In genomic region chr11:118095004-118095403, GRCm38 (mm10) we compare ENCODE assay signal across 26 mouse cellular contexts. TPM values are rescaled to one million over a fixed set of nuclear protein-coding genes. Genes with fewer than 3 reads are reported as not detected.
A peak's percentile ranks its signal among the peaks of the same experiment; 100 is the strongest.
DNase-seq lines count a peak whose midpoint lies in the region; ATAC-seq lines count a peak whose summit lies in the region.
"Had no signal": no experiment of that assay in that cellular context is flagged by ENCODE, and none has a peak within 500 bp of the region (broad histone marks: within the 10 kb centered on the region; RNA-seq: fewer than 3 reads in every experiment).

No protein-coding gene starts in this region.

- 0 out of 2 replicates have a peak, but pooled peaks cover 2% of the 10 kb centered on the region for H3K9me3 ChIP-seq in limb, embryonic 10.5 days (replicated peaks)
- H3K9me3 ChIP-seq in intestine, embryonic 15.5 days = no peaks in the 10 kb centered on the region

- H3K4me3 ChIP-seq in limb, embryonic 10.5 days = no peak overlapping the region
- no peak overlapping the region for H3K4me3 ChIP-seq in intestine, embryonic 15.5 days (replicated peaks)
- H3K4me3 ChIP-seq: embryonic facial prominence, embryonic 13.5 days; embryonic facial prominence, embryonic 15.5 days; erythroblast, embryonic 14.5 days; forebrain, embryonic 10.5 days; forebrain, embryonic 12.5 days had no signal

- ATAC-seq in common myeloid progenitor, adult 5-6 weeks (replicated peaks; ENCODE audit: low read depth, poor library complexity, severe bottlenecking) = peak; percentile 64
- peak; percentile 68 for ATAC-seq in granulocyte monocyte progenitor cell, adult 5-6 weeks (replicated peaks; ENCODE audit: poor library complexity, severe bottlenecking)
- no peak for ATAC-seq in intestine, embryonic 15.5 days
- ATAC-seq: activated CD4-positive, CD25-positive, alpha-beta regulatory T cell, adult 4 months; CD4-positive, CD25-positive, alpha-beta regulatory T cell, adult 4 months; forebrain, embryonic 14.5 days; forebrain, embryonic 16.5 days; Patski had no signal

- peaks cover 13% of the 10 kb centered on the region for H3K4me1 ChIP-seq in limb, embryonic 10.5 days
- H3K4me1 ChIP-seq in intestine, embryonic 15.5 days (replicated peaks) = no peaks in the 10 kb centered on the region
- H3K4me1 ChIP-seq: embryonic facial prominence, embryonic 13.5 days; embryonic facial prominence, embryonic 15.5 days; forebrain, embryonic 12.5 days had no signal

- H3K27ac ChIP-seq in limb, embryonic 10.5 days = 0 out of 2 replicates have a peak overlapping the region, but pooled peaks have one; percentile 14
- H3K27ac ChIP-seq in intestine, embryonic 15.5 days = no peak overlapping the region
- H3K27ac ChIP-seq: embryonic facial prominence, embryonic 13.5 days; embryonic facial prominence, embryonic 15.5 days; forebrain, embryonic 10.5 days; forebrain, embryonic 12.5 days had no signal

- no peak overlapping the region for H3K4me2 ChIP-seq in intestine, embryonic 15.5 days (replicated peaks)
- H3K4me2 ChIP-seq: embryonic facial prominence, embryonic 13.5 days; embryonic facial prominence, embryonic 15.5 days; forebrain, embryonic 12.5 days had no signal

- 90% methylated on average over 9 of the region's 9 CpGs for WGBS in limb, embryonic 10.5 days
- 76% methylated on average over 9 of the region's 9 CpGs for WGBS in intestine, embryonic 15.5 days

- H3K27me3 ChIP-seq in limb, embryonic 10.5 days (ENCODE audit: low read depth, poor library complexity, severe bottlenecking) = no peaks in the 10 kb centered on the region
- no peaks in the 10 kb centered on the region for H3K27me3 ChIP-seq in intestine, embryonic 15.5 days (replicated peaks)
- H3K27me3 ChIP-seq: embryonic facial prominence, embryonic 13.5 days; embryonic facial prominence, embryonic 15.5 days; forebrain, embryonic 12.5 days had no signal

- H3K9ac ChIP-seq in intestine, embryonic 15.5 days = no peak overlapping the region
- H3K9ac ChIP-seq: embryonic facial prominence, embryonic 13.5 days; embryonic facial prominence, embryonic 15.5 days; forebrain, embryonic 12.5 days had no signal

- no peak for DNase-seq in limb, embryonic 10.5 days (ENCODE audit: low spot score)
- no peak for DNase-seq in gastrocnemius, postnatal 10 days
- DNase-seq in right cerebral cortex, adult 2 months (ENCODE audit: low spot score in 2 of 2) = no peak
- DNase-seq: adrenal gland, adult 8-10 months; adrenal gland, postnatal 14 days; adrenal gland, postnatal 36 days; B cell, adult 2 months; cerebellum, adult 11-12 months; cerebellum, adult 2 months; cerebellum, adult 9-11 months; cerebellum, postnatal 14 days; cerebellum, postnatal 36 days had no signal

- no peaks in the 10 kb centered on the region for H3K36me3 ChIP-seq in limb, embryonic 10.5 days
- no peaks in the 10 kb centered on the region for H3K36me3 ChIP-seq in intestine, embryonic 15.5 days
- H3K36me3 ChIP-seq: embryonic facial prominence, embryonic 13.5 days; embryonic facial prominence, embryonic 15.5 days; forebrain, embryonic 10.5 days; forebrain, embryonic 12.5 days; G1E had no signal

RNA-seq across cellular contexts. Expression of gene Dnah17, which starts 35.4 kb away (rescaled TPM):
- not detected in 2 replicates for total RNA-seq in common myeloid progenitor, adult 5-6 weeks (2017)
- total RNA-seq in granulocyte monocyte progenitor cell, adult 5-6 weeks (2014; fragmentation: Nextera tagmentation) = 0.13 TPM in 1 of 2 replicates, not detected in the other
- not detected in 2 replicates for total RNA-seq in granulocyte monocyte progenitor cell, adult 5-6 weeks (2017)
- polyA plus RNA-seq in limb, embryonic 10.5 days (2016; fragmentation: Nextera tagmentation; extraction: Ambion mirVana) = 0.23 and 0.24 TPM in 2 replicates
- total RNA-seq in gastrocnemius, postnatal 10 days (2021) = under 1 TPM; 0.02 to 0.07 TPM
- polyA plus RNA-seq in intestine, embryonic 15.5 days (2015; fragmentation: Nextera tagmentation; extraction: Ambion mirVana) = 0.08 and 0.16 TPM in 2 replicates
- polyA plus RNA-seq: erythroblast, embryonic 14.5 days; G1E had no signal
